Mouse (Mus musculus) testis, adult 2 months (tissue): ENCODE measurements around the gene Vwa1.

Experiments used
- CTCF ChIP-seq: fragments of 200-500 bp; IDR thresholded peaks from 2 replicates; pipeline ENCODE4 v1.5.1; 2012; ENCODE audit warnings: low read depth, mild to moderate bottlenecking, inconsistent platforms, low read length, moderate library complexity; ENCODE audit not compliant: control insufficient read depth, insufficient read depth, insufficient replicate concordance
- POLR2A ChIP-seq: fragments of 200-500 bp; IDR thresholded peaks from 2 replicates; pipeline ENCODE4 v1.6.1; 2012; ENCODE audit warnings: low read depth, mild to moderate bottlenecking, inconsistent platforms, low read length, moderate library complexity; ENCODE audit not compliant: control insufficient read depth

- TF ChIP-seq CTCF (no peak), POLR2A (no peak)
These were observed 2.8 kb downstream of the Vwa1 start for GRCm38 (mm10) chr4:155771706-155772105.
